28 mouse cellular contexts compared by ENCODE assay signal in the genomic region with DNA sequence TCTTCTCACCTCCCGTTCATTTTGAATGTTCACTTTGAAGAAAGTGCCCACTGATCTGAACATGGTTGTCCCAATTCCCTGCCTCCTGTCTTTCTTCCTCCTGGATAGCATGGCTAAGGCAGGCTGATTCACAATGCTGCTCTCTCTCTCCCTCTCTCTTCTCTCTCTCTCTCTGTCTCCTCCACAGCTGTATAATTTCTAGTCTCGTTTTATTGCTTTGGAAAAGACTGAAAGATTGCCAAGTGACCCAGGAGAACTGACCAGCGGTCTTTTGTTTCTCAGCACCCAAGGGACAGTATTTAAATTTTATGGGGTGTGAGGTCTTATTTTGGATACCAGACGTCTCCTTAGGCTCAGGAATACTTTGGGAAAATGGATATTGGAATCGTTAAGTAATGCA.
DNase-seq lines count a peak whose midpoint lies in the region; ATAC-seq and TF ChIP-seq lines count a peak whose summit lies in the region.
"Had no signal": no experiment of that assay in that cellular context is flagged by ENCODE, and none has a peak within 500 bp of the region (broad histone marks: within the 10 kb centered on the region; RNA-seq: fewer than 3 reads in every experiment).

No protein-coding gene starts in this region.

- no peak for TF ChIP-seq CTCF in kidney, postnatal 0 days (IDR thresholded peaks at IDR 0.05; ENCODE audit: low read depth)
- no peak for TF ChIP-seq CTCF in lung, embryonic 14.5 days (IDR thresholded peaks at IDR 0.05; ENCODE audit: low read depth)
- no peak for TF ChIP-seq CTCF in lung, postnatal 0 days (IDR thresholded peaks at IDR 0.05)
- TF ChIP-seq CTCF in lung, adult 2 months (IDR thresholded peaks at IDR 0.05; ENCODE audit: insufficient read depth, low read length), result no peak

- H3K4me1 ChIP-seq in kidney, embryonic 14.5 days (ENCODE audit: control insufficient read depth, insufficient read depth, low read length), result no peaks in the 10 kb centered on the region
- H3K4me1 ChIP-seq in kidney, postnatal 0 days (replicated peaks; ENCODE audit: insufficient read depth, low read length), result no peaks in the 10 kb centered on the region
- H3K4me1 ChIP-seq in lung, embryonic 14.5 days (ENCODE audit: insufficient read depth), result peaks cover 4% of the 10 kb centered on the region; the same call in 1 of the 2 replicates
- no peaks in the 10 kb centered on the region for H3K4me1 ChIP-seq in lung, postnatal 0 days (ENCODE audit: insufficient read depth, low read depth, low read length)
- no peaks in the 10 kb centered on the region for H3K4me1 ChIP-seq in lung, adult 2 months (ENCODE audit: control insufficient read depth, insufficient read depth, low read length)
- H3K4me1 ChIP-seq: forebrain, embryonic 15.5 days; heart, embryonic 10.5 days had no signal

- no peaks in the 10 kb centered on the region for H3K36me3 ChIP-seq in kidney, embryonic 14.5 days (ENCODE audit: control insufficient read depth, insufficient read depth, low read length)
- no peaks in the 10 kb centered on the region for H3K36me3 ChIP-seq in kidney, postnatal 0 days (ENCODE audit: insufficient read depth, low read length)
- no peaks in the 10 kb centered on the region for H3K36me3 ChIP-seq in lung, embryonic 14.5 days (ENCODE audit: insufficient read depth)
- no peaks in the 10 kb centered on the region for H3K36me3 ChIP-seq in lung, postnatal 0 days (ENCODE audit: insufficient read depth, low read length)
- H3K36me3 ChIP-seq: embryonic facial prominence, embryonic 10.5 days; embryonic facial prominence, embryonic 13.5 days; forebrain, embryonic 12.5 days; forebrain, embryonic 15.5 days; heart, embryonic 10.5 days; heart, embryonic 13.5 days had no signal

- TF ChIP-seq POLR2A in lung, adult 2 months (IDR thresholded peaks at IDR 0.05; ENCODE audit: borderline replicate concordance, extremely low read depth, low read depth, low read length), result no peak

- ATAC-seq in kidney, embryonic 14.5 days (ENCODE audit: low FRiP score, low TSS enrichment), result peak; percentile 78
- ATAC-seq in kidney, postnatal 0 days (replicated peaks; ENCODE audit: low FRiP score, low read depth), result no peak
- ATAC-seq in lung, embryonic 14.5 days (ENCODE audit: insufficient read depth), result peak; percentile 73; the same call in 1 of the 2 replicates
- no peak for ATAC-seq in lung, postnatal 0 days
- ATAC-seq: activated CD4-positive, CD25-positive, alpha-beta regulatory T cell, adult 4 months; forebrain, embryonic 15.5 days had no signal

- H3K4me3 ChIP-seq in kidney, embryonic 14.5 days (ENCODE audit: low read length), result no peak overlapping the region
- no peak overlapping the region for H3K4me3 ChIP-seq in kidney, postnatal 0 days (replicated peaks; ENCODE audit: low read depth, low read length)
- H3K4me3 ChIP-seq in lung, embryonic 14.5 days (ENCODE audit: low read depth, low read length), result no peak overlapping the region
- no peak overlapping the region for H3K4me3 ChIP-seq in lung, postnatal 0 days (ENCODE audit: low read depth, low read length)
- H3K4me3 ChIP-seq in lung, adult 2 months (replicated peaks; ENCODE audit: extremely low read depth, low read depth, low read length), result no peak overlapping the region
- H3K4me3 ChIP-seq: embryonic facial prominence, embryonic 10.5 days; embryonic facial prominence, embryonic 13.5 days; erythroblast, embryonic 14.5 days; forebrain, embryonic 12.5 days; forebrain, embryonic 15.5 days; heart, adult 2 months; heart, embryonic 10.5 days; heart, embryonic 13.5 days had no signal

- 12% methylated on average over 5 of the region's 5 CpGs for WGBS in kidney, embryonic 14.5 days
- WGBS in kidney, postnatal 0 days, result 17% methylated on average over 5 of the region's 5 CpGs
- WGBS in lung, embryonic 14.5 days, result 39% methylated on average over 5 of the region's 5 CpGs
- 48% methylated on average over 5 of the region's 5 CpGs for WGBS in lung, postnatal 0 days
- WGBS in lung, adult 2 months, result 60% methylated on average over 5 of the region's 5 CpGs

- H3K4me2 ChIP-seq in kidney, embryonic 14.5 days (replicated peaks; ENCODE audit: low read depth, low read length), result no peak overlapping the region
- no peak overlapping the region; the same call in 1 of the 2 replicates for H3K4me2 ChIP-seq in kidney, postnatal 0 days (ENCODE audit: low read length)
- H3K4me2 ChIP-seq in lung, embryonic 14.5 days, result no peak overlapping the region
- no peak overlapping the region for H3K4me2 ChIP-seq in lung, postnatal 0 days (replicated peaks; ENCODE audit: low read depth, low read length)
- H3K4me2 ChIP-seq: embryonic facial prominence, embryonic 13.5 days; forebrain, embryonic 12.5 days; forebrain, embryonic 15.5 days; heart, embryonic 13.5 days had no signal

- H3K9ac ChIP-seq in kidney, embryonic 14.5 days (ENCODE audit: low read depth, low read length), result no peak overlapping the region
- no peak overlapping the region for H3K9ac ChIP-seq in kidney, postnatal 0 days (ENCODE audit: low read depth, low read length)
- no peak overlapping the region for H3K9ac ChIP-seq in lung, embryonic 14.5 days
- H3K9ac ChIP-seq in lung, postnatal 0 days (replicated peaks; ENCODE audit: low read depth), result no peak overlapping the region
- H3K9ac ChIP-seq: embryonic facial prominence, embryonic 13.5 days; forebrain, embryonic 12.5 days; forebrain, embryonic 15.5 days; heart, embryonic 13.5 days had no signal

- H3K27ac ChIP-seq in kidney, embryonic 14.5 days (ENCODE audit: low read depth, low read length), result no peak overlapping the region; the same call in 1 of the 2 replicates
- no peak overlapping the region for H3K27ac ChIP-seq in kidney, postnatal 0 days
- no peak overlapping the region for H3K27ac ChIP-seq in lung, embryonic 14.5 days (ENCODE audit: low read depth)
- H3K27ac ChIP-seq in lung, postnatal 0 days (ENCODE audit: low read length), result no peak overlapping the region
- H3K27ac ChIP-seq: embryonic facial prominence, embryonic 10.5 days; embryonic facial prominence, embryonic 13.5 days; forebrain, embryonic 12.5 days; forebrain, embryonic 15.5 days; heart, adult 2 months; heart, embryonic 10.5 days; heart, embryonic 13.5 days had no signal

- no peak for TF ChIP-seq EP300 in lung, postnatal 0 days (IDR thresholded peaks at IDR 0.05)

- no peak for DNase-seq in kidney, postnatal 10 days
- DNase-seq in kidney, postnatal 0 days (ENCODE audit: low spot score), result peak; percentile 82
- no peak for DNase-seq in kidney, postnatal 4 days
- peak; percentile 82 for DNase-seq in lung, embryonic 14.5 days
- no peak for DNase-seq in lung, postnatal 14 days
- peak; percentile 10 for DNase-seq in lung, postnatal 0 days (ENCODE audit: low spot score)
- DNase-seq in lung, adult 2 months, result no peak
- DNase-seq: adrenal gland, adult 8-10 months; adrenal gland, postnatal 25 days; cerebellum, adult 11-12 months; cerebellum, adult 8-10 months; cerebellum, postnatal 10 days; cerebellum, postnatal 36 days; embryo, embryonic 11 days; gastrocnemius, postnatal 10 days; gastrocnemius, postnatal 36 days; heart, adult 2 months; heart, postnatal 14 days; heart, postnatal 4 days had no signal

- no peaks in the 10 kb centered on the region for H3K9me3 ChIP-seq in kidney, embryonic 14.5 days (ENCODE audit: control insufficient read depth, low read length)
- H3K9me3 ChIP-seq in kidney, postnatal 0 days (replicated peaks; ENCODE audit: low read length), result no peaks in the 10 kb centered on the region
- no peaks in the 10 kb centered on the region for H3K9me3 ChIP-seq in lung, embryonic 14.5 days (ENCODE audit: low read depth, low read length)
- no peaks in the 10 kb centered on the region for H3K9me3 ChIP-seq in lung, postnatal 0 days (ENCODE audit: low read length)
- H3K9me3 ChIP-seq: embryonic facial prominence, embryonic 10.5 days; embryonic facial prominence, embryonic 13.5 days; forebrain, embryonic 12.5 days; forebrain, embryonic 15.5 days; heart, embryonic 10.5 days; heart, embryonic 13.5 days had no signal

- no peaks in the 10 kb centered on the region for H3K27me3 ChIP-seq in kidney, embryonic 14.5 days (ENCODE audit: control insufficient read depth, insufficient read depth, low read length)
- H3K27me3 ChIP-seq in kidney, postnatal 0 days (ENCODE audit: insufficient read depth, low read length), result no peaks in the 10 kb centered on the region; the same call in 1 of the 2 replicates
- no peaks in the 10 kb centered on the region for H3K27me3 ChIP-seq in lung, embryonic 14.5 days (ENCODE audit: insufficient read depth, low read length)
- no peaks in the 10 kb centered on the region for H3K27me3 ChIP-seq in lung, postnatal 0 days (replicated peaks; ENCODE audit: insufficient read depth, low read length)
- H3K27me3 ChIP-seq: embryonic facial prominence, embryonic 13.5 days; forebrain, embryonic 12.5 days; forebrain, embryonic 15.5 days; heart, embryonic 13.5 days had no signal

Comparison
In these comparisons a context has a peak if more than half of its experiments do, and no peak if none do; other contexts are left out.
1. ATAC-seq: peak in kidney, embryonic 14.5 days (single experiment) and lung, embryonic 14.5 days (single experiment); none in kidney, postnatal 0 days (single experiment) and lung, postnatal 0 days (single experiment).
2. DNase-seq: peak in kidney, postnatal 0 days (single experiment), lung, embryonic 14.5 days (single experiment) and lung, postnatal 0 days (single experiment); none in kidney, postnatal 10 days (single experiment), kidney, postnatal 4 days (0 of 2), lung, postnatal 14 days (single experiment) and lung, adult 2 months (single experiment).